Mouse (Mus musculus) right cerebral cortex, postnatal 36 days (tissue): ENCODE data around the gene Efna3.
A peak's percentile ranks its signal among the peaks of the same experiment; 100 is the strongest.

Experiments
- DNase-seq, 2 experiments: peaks; one replicate each; pipeline ENCODE4 v3.0.0; 2022; ENCODE audit warnings: low spot score in 2 of 2, mixed read lengths in 1 of 2

Efna3 gene

DNA sequence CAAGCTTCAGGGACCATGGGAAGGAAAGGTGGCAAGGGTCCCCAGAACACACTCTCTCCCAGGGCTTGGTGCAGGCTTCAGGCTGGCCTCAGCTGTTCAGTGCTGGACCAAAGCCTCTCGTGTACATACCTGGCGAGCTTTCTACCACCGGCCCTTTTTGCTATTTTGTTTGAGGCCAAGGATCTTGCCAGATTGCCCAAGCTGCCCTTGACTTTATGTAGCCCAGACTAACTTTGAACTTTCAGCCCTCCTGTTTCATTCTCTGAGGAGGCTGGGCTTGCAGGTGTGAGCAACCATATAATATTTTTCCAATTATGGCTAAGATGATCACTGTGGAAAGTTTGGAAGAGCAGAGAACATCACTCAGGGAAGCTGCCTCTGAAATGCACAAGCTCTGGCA lies 38.5 kb downstream of the Efna3 start:
- DNase-seq: no peak

- no peak for DNase-seq
These were observed 40.5 kb downstream of the Efna3 start for GRCm38 (mm10) chr3:89282291-89282643.

- peak in 1 of 2 experiments; percentile 52 for DNase-seq
These were observed 41.0 kb downstream of the Efna3 start for GRCm38 (mm10) chr3:89281579-89282290.

GRCm38 (mm10) chr3:89280606-89281511 lies 41.9 kb downstream of the Efna3 start, which contains the start of gene Efna1:
Gene Efna1, minus strand, starts transcription at chr3:89281142.
- peak in 1 of 2 experiments; percentile 23 for DNase-seq

- no peak for DNase-seq
These were observed 42.6 kb downstream of the Efna3 start for GRCm38 (mm10) chr3:89280050-89280605.

DNA sequence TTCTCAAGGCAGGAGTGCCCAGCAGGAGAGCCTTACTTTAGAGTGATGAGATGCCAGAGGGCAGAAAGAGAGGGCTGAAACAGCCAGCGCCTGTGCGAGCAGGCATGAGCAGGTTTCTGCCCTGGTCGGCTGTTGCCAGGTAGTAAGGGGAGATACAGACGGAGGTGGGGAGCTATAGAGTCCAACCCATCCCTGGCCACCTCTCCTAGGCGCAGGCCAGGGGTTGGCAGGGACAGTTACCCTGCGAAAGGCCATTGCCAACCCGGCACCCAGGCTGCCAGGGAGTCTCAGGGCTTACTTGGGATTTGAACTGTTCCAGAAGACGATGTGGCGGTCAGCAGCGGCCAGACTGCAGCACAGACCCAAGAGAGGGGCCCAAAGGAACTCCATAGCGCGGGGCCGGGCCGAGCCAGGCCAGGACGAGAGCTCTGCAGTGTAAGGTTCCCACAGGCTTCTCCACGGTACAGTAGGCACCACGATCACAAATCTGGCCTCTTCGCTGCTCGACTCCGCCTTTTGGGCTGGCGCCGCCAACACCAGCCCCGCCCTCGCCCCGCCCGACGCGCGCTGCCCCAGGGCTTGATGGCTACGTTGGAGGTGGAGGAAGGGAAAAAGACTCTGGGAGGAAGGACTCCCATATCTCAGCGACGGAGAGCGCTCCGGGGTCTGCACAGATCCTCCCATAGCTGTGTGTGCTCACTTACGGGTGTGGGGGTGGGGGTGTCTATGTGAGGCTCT lies 43.4 kb downstream of the Efna3 start:
- peak; percentile 68 to 69 for DNase-seq

DNA sequence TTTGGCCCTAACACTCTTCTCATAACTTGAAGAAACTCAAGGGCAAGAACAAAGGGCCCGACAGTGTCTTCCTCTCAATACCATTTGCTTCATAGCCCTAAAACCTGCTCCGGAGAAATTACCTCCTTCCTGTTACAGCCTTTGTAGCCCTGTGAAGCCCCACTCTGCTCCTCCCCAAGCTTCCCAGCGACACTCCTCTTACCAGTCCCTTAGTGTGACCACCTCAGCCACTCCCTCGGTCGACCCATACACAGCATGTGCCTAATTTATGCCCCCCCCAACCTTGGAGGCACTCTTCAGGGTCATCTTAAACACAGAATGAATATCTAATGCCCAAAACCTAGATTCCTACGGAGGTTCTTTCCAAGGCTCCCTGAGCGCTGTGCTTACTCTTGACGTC lies 44.1 kb downstream of the Efna3 start:
- no peak for DNase-seq

GRCm38 (mm10) chr3:89278107-89278506 lies 44.7 kb downstream of the Efna3 start:
- no peak for DNase-seq

DNA sequence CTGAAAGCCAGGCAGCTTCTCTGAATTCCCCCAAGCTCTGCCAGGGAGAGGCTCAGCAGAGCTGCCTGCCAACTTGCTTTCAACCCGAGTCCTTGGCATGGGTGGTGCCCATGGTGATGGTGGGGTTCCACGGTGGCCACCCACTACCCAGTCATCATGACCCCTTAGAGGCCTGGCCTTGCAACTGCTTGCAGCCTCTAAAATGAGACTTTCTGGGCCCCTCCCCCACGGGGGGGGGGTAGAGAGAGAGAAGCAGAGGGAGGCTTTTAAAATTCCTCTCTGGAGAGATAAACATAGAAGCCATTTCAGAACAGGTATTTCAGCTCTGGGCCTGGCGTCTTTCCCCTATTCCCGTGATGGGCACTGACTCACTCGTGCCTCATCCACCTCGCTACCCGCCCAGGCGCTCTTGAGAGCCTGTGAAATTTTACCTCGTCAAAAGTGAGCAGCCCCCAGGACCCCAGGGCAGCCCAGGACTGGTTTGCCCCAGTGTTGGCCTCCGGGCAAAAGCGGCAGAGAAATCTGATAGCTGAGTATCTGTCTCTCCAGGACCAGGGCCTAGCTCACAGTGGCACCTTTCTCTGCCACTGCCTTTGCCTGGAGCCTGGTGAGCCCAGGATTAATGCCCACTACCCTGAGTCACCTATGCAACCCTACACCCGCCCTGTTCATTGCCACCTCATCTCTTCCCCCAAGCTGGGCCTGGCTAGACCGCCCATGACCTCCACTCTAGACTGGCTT lies 45.3 kb downstream of the Efna3 start:
- peak in 1 of 2 experiments; percentile 22 for DNase-seq

GRCm38 (mm10) chr3:89276061-89276460 lies 46.7 kb downstream of the Efna3 start:
- DNase-seq: no peak

DNA sequence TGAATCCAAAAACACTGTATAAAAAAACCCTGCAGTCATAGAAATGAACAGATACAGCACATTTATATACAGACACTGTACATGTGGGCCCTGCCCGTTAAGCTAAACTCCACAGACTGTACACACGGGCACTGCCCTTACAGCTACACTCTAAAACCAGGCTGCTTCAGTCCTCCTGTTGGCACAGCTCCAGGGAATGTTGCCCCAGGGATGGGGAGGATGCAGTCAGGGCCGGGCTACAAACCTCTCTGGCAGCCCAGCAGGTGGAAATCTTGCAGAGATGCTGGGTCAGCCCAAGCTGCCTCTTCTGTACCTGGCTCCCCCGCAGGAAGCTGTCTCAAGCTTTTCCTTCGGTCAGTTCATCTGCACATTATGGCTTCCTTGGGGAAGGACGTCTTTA lies 51.0 kb downstream of the Efna3 start:
- no peak for DNase-seq

GRCm38 (mm10) chr3:89270891-89271290 lies 51.9 kb downstream of the Efna3 start:
- DNase-seq: peak; percentile 73 to 76

DNA sequence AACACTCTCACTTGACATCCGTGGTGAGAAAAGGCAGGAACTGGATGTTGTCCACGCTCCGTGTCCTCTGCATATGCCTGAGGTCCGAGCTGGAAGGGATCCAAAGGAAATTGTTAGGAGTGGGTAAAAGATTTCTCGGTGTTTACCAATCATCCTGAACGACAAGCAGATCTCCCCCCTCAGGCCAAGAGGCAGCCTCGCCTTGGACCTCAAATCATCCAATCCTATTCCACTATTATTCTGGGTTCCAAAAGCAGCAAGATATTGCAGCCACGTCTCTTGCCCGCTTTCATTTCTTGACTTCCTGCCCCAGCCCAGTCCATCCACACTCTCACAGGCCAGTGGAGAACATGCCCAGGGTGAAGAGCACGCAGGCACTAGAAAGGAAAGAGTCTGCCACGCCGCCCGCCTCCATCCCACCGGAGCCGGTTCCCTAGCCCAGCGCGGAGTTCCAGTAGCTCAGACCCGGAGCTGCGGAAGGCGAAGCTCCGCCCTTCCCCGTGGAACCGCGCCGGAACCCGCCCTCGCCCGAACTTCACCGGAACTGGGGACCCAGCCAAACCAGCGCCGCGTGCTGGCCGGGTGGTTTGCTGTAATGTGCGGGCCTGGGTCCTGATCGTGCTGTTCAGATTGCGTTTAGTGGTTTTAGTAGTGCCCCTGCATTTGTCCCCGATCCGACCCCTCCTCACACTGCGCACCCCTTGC lies 52.6 kb downstream of the Efna3 start, which contains the start of gene Slc50a1:
Gene Slc50a1, minus strand, starts transcription at position 520 of the 705 bp plus-strand sequence.
- DNase-seq: peak; percentile 73 to 77

- DNase-seq: no peak
These were observed 53.8 kb downstream of the Efna3 start for GRCm38 (mm10) chr3:89268916-89269315.

- DNase-seq: peak; percentile 75 to 78
These were observed 56.3 kb downstream of the Efna3 start for GRCm38 (mm10) chr3:89266439-89266893.
